Mouse (Mus musculus) erythroblast, embryonic 14.5 days (primary cell): ENCODE results near the gene Hnrnph2.

Source experiments
- GATA1 ChIP-seq: IDR thresholded peaks from 2 replicates; pipeline ENCODE4 v1.6.1; 2012; ENCODE audit warnings: low read length, inconsistent platforms, mixed read lengths
- TAL1 ChIP-seq: IDR thresholded peaks from 3 replicates; pipeline ENCODE4 v1.6.1; 2012; ENCODE audit warnings: low read length, inconsistent platforms, mixed read lengths

- no peak for TF ChIP-seq TAL1
- TF ChIP-seq GATA1 = no peak
Measured at GRCm38 (mm10) chrX:134601380-134602120, 571 bp downstream of the Hnrnph2 start.
